Mouse (Mus musculus): ENCODE measurements around the gene Prickle3. TPM values are rescaled to one million over a fixed set of nuclear protein-coding genes. Genes with fewer than 3 reads are reported as not detected.
"Not testable (repeated sequence)": the region's sequence is repeated elsewhere in the genome, so short reads cannot be mapped to it uniquely, and the experiment has no call there.

The Prickle3 gene
- total RNA-seq, 2 experiments from 2014 or later = 0.62 to 0.99 TPM

DNA sequence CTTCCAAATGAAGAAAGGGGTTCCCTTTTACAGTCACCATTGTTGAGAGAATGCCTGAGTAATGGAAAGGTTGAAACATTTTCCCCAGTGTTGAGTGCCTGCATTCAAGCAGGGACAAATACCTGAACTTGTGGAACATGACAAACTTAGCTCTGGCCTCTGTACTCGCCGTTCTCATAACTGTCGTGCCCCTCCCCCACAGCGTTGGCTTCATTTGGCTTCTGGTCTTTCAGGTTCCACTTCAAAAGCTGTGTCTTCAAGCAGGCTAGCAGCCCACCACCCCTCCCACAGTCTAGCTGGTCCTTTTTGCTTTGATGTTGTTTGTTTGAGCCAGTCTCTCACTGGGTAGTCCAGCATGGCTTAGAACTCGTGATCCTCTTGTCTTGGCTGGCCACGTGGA lies 15.7 kb downstream of the Prickle3 start:
- DNase-seq = no peak

DNA sequence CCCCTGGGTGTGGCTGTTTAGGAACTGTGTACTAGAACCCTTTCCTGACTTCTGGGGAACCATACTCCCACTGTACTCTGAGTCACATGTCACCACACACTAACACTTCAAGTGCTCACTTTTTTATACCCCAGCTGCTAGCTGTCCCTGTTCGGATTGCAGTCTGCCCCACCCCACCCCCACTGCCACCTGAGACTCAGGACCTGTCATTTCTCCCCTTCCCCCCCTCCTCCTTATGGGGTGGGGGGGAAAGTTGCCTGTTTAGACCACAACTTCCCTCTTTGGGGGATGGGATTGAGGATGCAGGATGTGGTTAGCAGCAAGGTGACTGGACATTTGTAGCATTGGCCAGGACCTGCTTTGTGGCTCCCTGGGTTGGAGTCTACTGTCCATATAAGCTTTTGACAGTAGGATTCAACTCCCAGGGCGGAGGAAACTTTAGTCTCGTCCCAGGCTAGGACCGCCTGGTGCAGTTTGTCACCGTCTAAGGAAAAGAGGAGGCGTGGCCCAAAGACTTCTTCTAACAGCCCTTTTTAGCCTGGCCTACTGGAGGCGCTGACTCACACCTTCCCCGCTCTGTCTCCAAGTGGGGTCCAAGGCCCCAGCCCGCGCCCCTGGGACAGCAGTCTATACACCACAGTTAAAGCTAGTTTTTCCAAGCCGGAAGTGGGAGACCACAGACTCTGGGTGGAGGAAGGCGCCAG lies 16.7 kb downstream of the Prickle3 start:
- DNase-seq = no peak

DNA sequence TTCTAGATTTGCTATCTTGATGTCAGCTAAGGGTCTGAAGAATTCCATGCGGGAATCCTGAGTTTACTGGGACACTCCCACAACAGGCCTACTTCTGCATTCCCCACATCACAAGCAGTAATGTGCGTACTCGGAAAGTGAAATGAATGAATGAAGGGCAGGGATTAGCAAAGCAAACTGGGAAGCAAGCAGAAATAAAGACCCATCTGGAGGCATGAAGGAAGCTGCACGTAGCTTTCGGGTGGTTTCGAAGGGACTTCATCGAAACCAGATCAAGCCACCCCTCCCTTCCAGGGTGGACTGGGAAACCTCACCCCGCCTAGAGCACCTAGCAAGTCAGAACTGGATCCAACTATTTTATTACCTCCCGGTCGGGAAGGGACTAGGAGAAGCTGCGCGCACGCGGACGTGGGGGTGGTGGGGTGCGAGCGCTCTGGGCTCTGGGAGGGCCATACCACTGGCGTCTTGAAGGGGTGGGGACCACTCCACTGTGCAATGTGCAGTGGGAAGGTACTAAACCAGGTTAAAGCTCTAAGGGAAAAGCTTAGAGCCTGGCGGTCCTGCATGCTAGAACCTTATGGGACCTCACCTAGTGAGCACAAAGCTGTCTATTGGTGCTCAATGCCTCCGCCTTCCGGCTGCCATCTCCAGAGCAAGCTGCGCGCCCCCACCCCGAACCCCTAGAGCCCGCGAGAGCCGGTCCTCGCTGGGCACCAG lies 17.4 kb downstream of the Prickle3 start:
- no peak for DNase-seq

DNA sequence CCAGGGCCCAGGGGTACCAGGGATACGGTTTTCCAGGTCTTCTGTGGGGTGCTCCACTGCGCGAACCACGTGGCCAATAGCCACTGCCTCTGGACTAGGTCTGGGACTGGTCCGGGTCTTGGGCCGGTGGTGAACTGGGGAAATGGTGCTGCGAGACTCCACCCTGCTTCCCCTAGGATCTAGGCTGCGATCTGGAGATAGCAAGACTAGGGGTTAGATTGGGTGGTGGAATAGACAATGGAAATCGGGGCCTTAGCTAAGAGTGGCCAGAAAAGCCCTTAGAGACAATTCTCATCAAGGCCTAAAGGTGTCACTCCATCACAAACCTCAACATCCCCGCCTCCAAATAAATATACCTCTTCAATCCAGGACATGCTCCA lies 17.9 kb downstream of the Prickle3 start:
- no peak for DNase-seq

GRCm38 (mm10) chrX:7678986-7679385 lies 21.9 kb downstream of the Prickle3 start:
- no peak for DNase-seq

DNA sequence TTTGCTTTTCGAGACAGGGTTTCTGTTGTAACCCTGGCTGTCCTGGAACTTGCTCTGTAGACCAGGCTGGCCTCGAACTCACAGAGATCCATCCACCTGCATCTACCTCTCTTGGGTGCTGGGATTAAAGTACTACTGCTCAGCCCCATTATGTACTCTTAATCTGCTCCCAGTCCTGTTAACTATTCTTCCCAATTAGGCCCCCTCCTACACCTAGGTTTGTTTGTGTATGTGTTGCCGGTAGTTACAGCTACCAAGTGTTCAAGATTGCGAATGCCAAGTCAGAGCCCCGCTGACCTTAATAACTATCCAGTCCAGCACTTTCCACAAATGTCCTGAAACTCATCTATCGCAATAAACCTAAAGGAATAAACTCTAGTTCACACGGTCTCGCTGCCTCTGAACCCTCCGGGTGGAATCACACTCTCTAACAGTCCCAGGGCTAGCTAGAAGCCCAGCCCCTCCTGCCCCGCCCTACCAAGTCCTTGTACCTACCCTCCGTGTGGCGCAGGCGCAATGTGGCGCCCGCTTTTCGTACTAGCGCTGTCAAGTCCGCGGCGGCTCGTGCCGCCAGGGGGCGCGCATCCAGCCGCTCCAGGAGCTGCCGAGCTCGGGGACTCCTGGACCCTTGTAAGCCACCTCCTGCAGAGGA lies 22.5 kb downstream of the Prickle3 start:
- peak; percentile 80 to 82 for DNase-seq

GRCm38 (mm10) chrX:7680057-7680412 lies 23.0 kb downstream of the Prickle3 start:
- DNase-seq = no peak

DNA sequence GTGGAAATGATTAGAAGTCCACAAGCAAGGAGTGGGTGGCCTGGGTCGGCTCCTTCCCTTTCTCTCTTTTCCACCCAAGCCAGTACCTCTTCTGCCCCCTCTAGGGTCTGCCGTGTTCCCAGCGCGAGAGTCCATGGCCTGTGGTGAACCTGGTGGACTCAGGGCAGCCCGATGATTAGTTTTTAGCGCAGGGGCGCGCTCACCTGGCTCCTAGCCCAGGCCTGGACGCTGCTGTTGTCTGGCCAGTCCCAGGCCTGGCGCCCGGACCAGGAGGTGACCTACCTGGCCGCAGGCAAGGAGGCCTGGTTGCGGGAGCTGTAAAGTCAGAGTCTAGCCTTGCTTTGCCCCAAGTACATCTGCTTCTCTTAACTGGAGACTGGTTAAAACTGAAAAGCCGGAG lies 23.8 kb downstream of the Prickle3 start, which contains the start of gene Magix:
Magix (minus strand) TSS at position 388 of the 400 bp plus-strand sequence.
- no peak for DNase-seq

DNA sequence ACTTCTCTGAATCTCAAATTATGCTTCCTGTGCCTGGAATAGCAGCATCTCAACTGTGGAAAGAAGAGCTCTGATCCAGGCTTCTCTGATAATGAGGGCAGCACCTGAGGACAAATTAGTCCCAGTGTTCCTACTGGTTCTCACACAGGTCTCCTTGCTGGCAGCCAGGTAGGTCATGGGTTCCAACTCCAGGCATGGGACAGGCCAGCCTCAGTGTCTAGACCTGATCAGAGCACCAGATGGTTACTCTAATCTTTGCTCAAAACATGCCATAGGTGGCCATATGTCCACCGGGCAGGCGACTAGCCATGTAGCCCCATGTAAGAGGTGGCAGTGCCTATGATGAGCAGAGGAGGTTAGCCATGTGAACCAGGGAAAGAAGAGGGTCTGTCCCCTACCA lies 31.3 kb downstream of the Prickle3 start:
- DNase-seq = no peak

DNA sequence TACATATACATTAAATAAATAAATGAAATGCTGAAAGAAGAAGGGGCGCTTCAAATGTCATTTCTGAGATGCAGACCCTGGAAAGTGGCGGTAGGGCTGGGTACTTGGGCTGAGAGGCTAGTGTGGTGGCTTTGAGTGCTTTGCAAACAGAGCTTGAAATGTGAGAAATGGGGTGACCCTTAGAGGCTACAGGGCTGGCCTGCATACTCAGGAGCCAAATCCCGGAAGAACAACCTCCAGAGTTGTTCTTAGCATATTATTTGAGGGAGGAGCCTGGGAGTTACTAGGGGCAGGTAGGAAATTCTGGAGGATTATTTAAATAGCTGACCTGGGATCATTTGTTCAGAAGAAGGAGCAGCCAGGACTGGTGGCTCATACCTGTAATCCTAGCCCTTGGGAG lies 33.4 kb downstream of the Prickle3 start:
- DNase-seq = no peak

- no peak for DNase-seq
Observed at GRCm38 (mm10) chrX:7692862-7693261, 35.8 kb downstream of the Prickle3 start.

- DNase-seq = no peak
Observed at GRCm38 (mm10) chrX:7696520-7696919, 39.5 kb downstream of the Prickle3 start.

DNA sequence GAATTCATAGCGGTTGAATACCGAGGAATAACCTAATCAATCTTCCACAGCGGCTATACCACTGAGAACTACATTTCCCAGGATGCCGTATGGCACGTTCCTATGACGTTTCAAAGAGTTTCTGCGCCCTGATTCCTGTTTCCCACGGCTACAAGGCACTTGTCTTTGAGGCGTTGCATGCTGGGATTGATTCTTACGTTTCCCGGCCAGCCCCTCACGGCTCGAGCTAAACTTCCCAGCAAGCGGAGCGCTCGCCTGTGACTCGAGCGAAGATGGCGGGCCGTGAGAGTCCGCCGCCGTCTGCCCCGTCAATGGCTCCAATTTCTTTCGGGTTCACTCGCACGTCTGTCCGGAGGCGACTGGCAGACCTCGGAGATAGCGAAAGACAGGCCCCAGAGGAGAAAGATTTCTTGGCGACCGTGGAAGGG lies 39.9 kb downstream of the Prickle3 start, which contains the start of gene Gpkow:
Gpkow (plus strand) TSS at position 178 of the 428 bp plus-strand sequence.
- peak; percentile 78 to 79 for DNase-seq

GRCm38 (mm10) chrX:7713764-7714134 lies 56.7 kb downstream of the Prickle3 start:
- not testable (repeated sequence) for DNase-seq

DNA sequence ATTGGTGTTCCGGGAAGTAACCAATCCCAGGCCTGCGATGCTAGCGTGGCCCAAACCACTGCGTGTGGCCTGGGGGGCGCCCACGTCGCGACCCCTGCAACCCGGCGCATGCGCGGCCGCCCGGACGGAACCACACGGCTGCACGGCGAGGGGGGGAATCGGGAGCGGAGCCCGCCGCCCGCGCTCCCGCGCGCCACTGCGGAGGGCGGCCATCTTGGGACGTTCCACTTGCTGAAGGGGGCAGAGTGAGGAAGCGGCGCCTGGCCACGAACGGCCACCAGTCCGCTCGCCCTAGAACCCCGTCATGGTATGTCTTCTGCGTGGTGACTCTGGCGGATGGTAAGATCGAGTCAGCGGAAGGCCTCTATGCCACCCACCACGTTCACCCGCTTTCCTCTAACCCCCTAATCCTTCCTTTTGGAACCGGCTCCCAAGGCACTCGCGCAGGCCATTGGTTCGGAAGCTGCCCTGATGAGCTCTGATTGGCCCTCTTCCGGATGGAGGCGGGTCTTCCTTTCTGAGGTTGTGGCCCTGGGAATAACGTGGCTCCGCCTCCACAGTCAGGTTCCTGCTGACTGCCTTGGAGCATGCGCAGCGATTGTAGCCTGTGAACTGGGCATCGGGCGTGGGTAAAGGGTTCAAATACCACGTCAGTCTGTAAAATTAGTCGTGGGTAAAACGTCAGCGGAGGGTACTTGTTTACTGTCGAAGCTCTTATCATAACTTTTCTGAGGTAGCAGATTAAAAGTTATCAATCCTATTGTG lies 57.3 kb downstream of the Prickle3 start, which contains the start of gene Wdr45:
Wdr45 (plus strand) TSS at position 199 of the 765 bp plus-strand sequence.
- DNase-seq = peak; percentile 88 to 91

- not testable (repeated sequence) for DNase-seq
Observed at GRCm38 (mm10) chrX:7716058-7716457, 59.0 kb downstream of the Prickle3 start.

Other genes with a start within 250 kb of the Prickle3 start
- under 1 TPM in 1 of 2 experiments, not detected in 1; 0.23 TPM for gene Foxp3, start 83.6 kb upstream of the Prickle3 start, total RNA-seq (2021)
- 10 to 100 TPM; 15.3 to 18.4 TPM for gene Ppp1r3f, start 83.0 kb upstream of the Prickle3 start, total RNA-seq (2021)
- gene Ccdc22, start 51.7 kb upstream of the Prickle3 start, total RNA-seq (2021) = 10 to 100 TPM; 23.7 to 26.3 TPM
- gene Cacna1f, start 50.2 kb upstream of the Prickle3 start, total RNA-seq (2021) = not detected
- gene Syp, start 18.8 kb upstream of the Prickle3 start, total RNA-seq (2021) = 1,000 to 10,000 TPM; 1,719 to 2,032 TPM
- gene Plp2, start 14.1 kb downstream of the Prickle3 start, total RNA-seq (2021) = 1 to 10 TPM; 5.1 to 5.7 TPM
- under 1 TPM; 0.15 to 0.30 TPM for gene Magix, start 24.0 kb downstream of the Prickle3 start, total RNA-seq (2021)
- 10 to 100 TPM; 35.0 to 36.2 TPM for gene Gpkow, start 39.9 kb downstream of the Prickle3 start, total RNA-seq (2021)
- gene Wdr45, start 57.1 kb downstream of the Prickle3 start, total RNA-seq (2021) = 10 to 100 TPM; 56.6 to 65.1 TPM
- gene Gm45208, start 65.0 kb downstream of the Prickle3 start, total RNA-seq (2021) = under 1 TPM in 1 of 2 experiments, not detected in 1; 0.61 TPM
- 100 to 1,000 TPM; 101 to 104 TPM for gene Praf2, start 71.2 kb downstream of the Prickle3 start, total RNA-seq (2021)
- gene Ccdc120, start 93.6 kb downstream of the Prickle3 start, total RNA-seq (2021) = 10 to 100 TPM; 14.3 to 16.0 TPM
- 10 to 100 TPM; 26.7 to 27.4 TPM for gene Tfe3, start 105.3 kb downstream of the Prickle3 start, total RNA-seq (2021)
- 100 to 1,000 TPM in 1 of 2 experiments, 10 to 100 TPM in 1; 92.2 to 106 TPM for gene Gripap1, start 132.5 kb downstream of the Prickle3 start, total RNA-seq (2021)
- 10 to 100 TPM in 1 of 2 experiments, 1 to 10 TPM in 1; 7.3 to 10.3 TPM for gene Kcnd1, start 165.0 kb downstream of the Prickle3 start, total RNA-seq (2021)
- 10 to 100 TPM; 79.8 to 82.6 TPM for gene Otud5, start 184.1 kb downstream of the Prickle3 start, total RNA-seq (2021)
- 10 to 100 TPM; 57.8 to 58.6 TPM for gene Pim2, start 221.0 kb downstream of the Prickle3 start, total RNA-seq (2021)
- 10 to 100 TPM; 39.9 to 40.9 TPM for gene Slc35a2, start 226.8 kb downstream of the Prickle3 start, total RNA-seq (2021)
- 10 to 100 TPM; 82.7 to 83.6 TPM for gene Pqbp1, start 242.0 kb downstream of the Prickle3 start, total RNA-seq (2021)
- gene Timm17b, start 242.1 kb downstream of the Prickle3 start, total RNA-seq (2021) = 10 to 100 TPM; 22.2 to 24.0 TPM

Measured in layer of hippocampus, postnatal 36 days (tissue).